ENCODE assay signal across 10 mouse cellular contexts in the genomic region with DNA sequence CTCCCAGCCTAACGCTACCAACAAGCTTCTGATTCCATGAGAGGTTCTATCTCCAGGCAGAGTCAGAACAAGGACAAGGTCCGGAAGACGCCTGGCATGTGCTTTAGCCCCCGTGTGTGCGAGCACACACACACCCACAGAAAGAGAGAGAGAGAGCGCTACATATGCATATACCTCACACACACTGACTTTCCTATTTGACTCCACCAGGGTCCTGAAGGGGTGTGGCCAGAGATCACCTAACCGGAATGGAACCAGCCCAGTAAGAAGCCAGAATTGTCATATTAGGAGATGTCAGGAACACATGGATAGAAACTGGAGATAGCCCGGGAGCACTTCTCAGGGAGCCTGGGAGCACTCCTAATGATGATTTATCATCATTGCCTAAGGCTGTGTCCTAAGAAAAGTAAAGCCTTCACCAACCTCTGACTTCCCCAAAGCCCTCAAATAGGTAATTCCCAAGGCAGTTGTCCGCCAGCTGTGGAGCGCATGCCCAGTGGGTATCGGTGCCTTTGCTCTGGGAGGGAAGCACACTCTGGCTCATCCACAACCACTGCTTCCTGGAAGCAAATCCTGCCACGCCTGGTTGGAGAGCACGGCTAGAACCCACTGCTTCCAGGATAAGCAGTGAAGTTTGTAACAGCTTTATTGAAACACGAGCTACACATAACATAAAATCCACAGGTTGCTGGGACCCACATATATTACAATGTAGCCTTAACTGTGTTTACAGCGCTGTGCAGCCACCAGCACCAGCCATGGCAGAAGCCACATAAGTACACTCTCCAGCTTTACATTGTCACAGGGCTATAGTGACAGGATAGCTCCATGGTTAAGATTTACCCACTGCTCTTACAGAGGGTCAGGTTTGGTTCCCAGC. TPM values are rescaled to one million over a fixed set of nuclear protein-coding genes. Genes with fewer than 3 reads are reported as not detected.
DNase-seq lines count a peak whose midpoint lies in the region; ATAC-seq and TF ChIP-seq lines count a peak whose summit lies in the region.
"Had no signal": no experiment of that assay in that cellular context is flagged by ENCODE, and none has a peak within 500 bp of the region (broad histone marks: within the 10 kb centered on the region; RNA-seq: fewer than 3 reads in every experiment).

No protein-coding gene starts in this region.

- no peak overlapping the region for H3K27ac ChIP-seq in hindbrain, embryonic 11.5 days (ENCODE audit: low read depth, low read length)
- no peak overlapping the region for H3K27ac ChIP-seq in hindbrain, postnatal 0 days
- H3K27ac ChIP-seq: neural tube, embryonic 13.5 days; stomach, embryonic 15.5 days had no signal

- no peaks in the 10 kb centered on the region for H3K9me3 ChIP-seq in hindbrain, embryonic 11.5 days (ENCODE audit: control insufficient read depth, low read length)
- H3K9me3 ChIP-seq in hindbrain, postnatal 0 days (ENCODE audit: low read length), result no peaks in the 10 kb centered on the region
- H3K9me3 ChIP-seq: neural tube, embryonic 13.5 days; stomach, embryonic 15.5 days had no signal

- H3K4me2 ChIP-seq in hindbrain, embryonic 11.5 days (replicated peaks; ENCODE audit: low read depth, low read length), result 0 out of 2 replicates have a peak overlapping the region, but pooled peaks have one; percentile 1
- no peak overlapping the region for H3K4me2 ChIP-seq in hindbrain, postnatal 0 days (ENCODE audit: low read depth, low read length)
- H3K4me2 ChIP-seq: neural tube, embryonic 13.5 days had no signal

- WGBS in hindbrain, embryonic 11.5 days, result 60% methylated on average over 15 of the region's 15 CpGs
- WGBS in hindbrain, postnatal 0 days, result 53% methylated on average over 15 of the region's 15 CpGs

- 0 out of 2 replicates have a peak, but pooled peaks cover under 1% of the 10 kb centered on the region for H3K27me3 ChIP-seq in hindbrain, embryonic 11.5 days (ENCODE audit: control insufficient read depth, insufficient read depth, low read length)
- H3K27me3 ChIP-seq in hindbrain, postnatal 0 days (ENCODE audit: insufficient read depth, low read length), result no peaks in the 10 kb centered on the region
- H3K27me3 ChIP-seq: stomach, embryonic 15.5 days had no signal

- ATAC-seq in cerebellum, adult (ENCODE audit: insufficient number of reproducible peaks, low FRiP score, low TSS enrichment), result no peak
- ATAC-seq in hindbrain, embryonic 11.5 days (ENCODE audit: low FRiP score), result no peak
- ATAC-seq in hindbrain, postnatal 0 days, result no peak

- peak; percentile 51 for DNase-seq in cerebellum, adult 9-10 months
- DNase-seq in hindbrain, embryonic 11.5 days (ENCODE audit: low spot score), result peak; percentile 11
- DNase-seq in hindbrain, postnatal 0 days (ENCODE audit: low spot score), result no peak
- peak; percentile 23 to 25 for DNase-seq in right cerebral cortex, postnatal 10 days (ENCODE audit: low spot score in 2 of 2)
- no peak for DNase-seq in right cerebral cortex, postnatal 4 days
- peak; percentile 44 for DNase-seq in naive thymus-derived CD4-positive, alpha-beta T cell, adult 2 months (ENCODE audit: low read depth)
- no peak for DNase-seq in layer of hippocampus, postnatal 25 days (ENCODE audit: extremely low spot score in 1 of 2, low spot score in 1 of 2)

- H3K36me3 ChIP-seq in hindbrain, embryonic 11.5 days (ENCODE audit: control insufficient read depth, insufficient read depth, low read length), result no peaks in the 10 kb centered on the region
- no peaks in the 10 kb centered on the region for H3K36me3 ChIP-seq in hindbrain, postnatal 0 days (ENCODE audit: insufficient read depth, low read length)
- H3K36me3 ChIP-seq: neural tube, embryonic 13.5 days; stomach, embryonic 15.5 days had no signal

- TF ChIP-seq CTCF in hindbrain, postnatal 0 days (IDR thresholded peaks at IDR 0.05; ENCODE audit: low read depth), result no peak

- peaks cover 22% of the 10 kb centered on the region for H3K4me1 ChIP-seq in hindbrain, embryonic 11.5 days (replicated peaks; ENCODE audit: control insufficient read depth, insufficient read depth, low read length)
- H3K4me1 ChIP-seq in hindbrain, postnatal 0 days (ENCODE audit: insufficient read depth, low read length), result peaks cover 28% of the 10 kb centered on the region

- no peak overlapping the region for H3K9ac ChIP-seq in hindbrain, embryonic 11.5 days (ENCODE audit: low read depth, low read length)
- no peak overlapping the region for H3K9ac ChIP-seq in hindbrain, postnatal 0 days (replicated peaks; ENCODE audit: low read length)
- H3K9ac ChIP-seq: neural tube, embryonic 13.5 days; stomach, embryonic 15.5 days had no signal

- no peak overlapping the region for H3K4me3 ChIP-seq in hindbrain, embryonic 11.5 days (ENCODE audit: low read depth, low read length)
- H3K4me3 ChIP-seq in hindbrain, postnatal 0 days (ENCODE audit: low read length), result no peak overlapping the region
- H3K4me3 ChIP-seq: neural tube, embryonic 13.5 days; stomach, embryonic 15.5 days had no signal

RNA-seq across cellular contexts. Expression of a gene that starts 39.7 kb away (rescaled TPM):
- 3,592 and 3,665 TPM in 2 replicates for polyA plus RNA-seq in hindbrain, embryonic 11.5 days (2014; fragmentation: Nextera tagmentation; extraction: Ambion mirVana)
- 2,410 and 2,568 TPM in 2 replicates for total RNA-seq in hindbrain, postnatal 0 days (2014; rRNA removed)
- 3,348 and 3,639 TPM in 2 replicates for polyA plus RNA-seq in hindbrain, postnatal 0 days (2015; fragmentation: Nextera tagmentation; extraction: Ambion mirVana)
- 1,000 to 10,000 TPM; 1,451 to 1,562 TPM for total RNA-seq in layer of hippocampus, postnatal 25 days (2021)

RNA-seq across cellular contexts. Expression of a gene that starts 52.7 kb away (rescaled TPM):
- 1.1 and 1.5 TPM in 2 replicates for polyA plus RNA-seq in hindbrain, embryonic 11.5 days (2014; fragmentation: Nextera tagmentation; extraction: Ambion mirVana)
- total RNA-seq in hindbrain, postnatal 0 days (2014; rRNA removed), result 3.0 and 9.0 TPM in 2 replicates
- polyA plus RNA-seq in hindbrain, postnatal 0 days (2015; fragmentation: Nextera tagmentation; extraction: Ambion mirVana), result 1.5 and 1.9 TPM in 2 replicates
- under 1 TPM in 1 of 2 experiments, not detected in 1; 0.89 TPM for total RNA-seq in layer of hippocampus, postnatal 25 days (2021)

Comparison
In these comparisons a context has a peak if more than half of its experiments do, and no peak if none do; other contexts are left out.
1. DNase-seq: peak in cerebellum, adult 9-10 months (single experiment), hindbrain, embryonic 11.5 days (single experiment), right cerebral cortex, postnatal 10 days (2 of 2) and naive thymus-derived CD4-positive, alpha-beta T cell, adult 2 months (single experiment); none in hindbrain, postnatal 0 days (single experiment), right cerebral cortex, postnatal 4 days (single experiment) and layer of hippocampus, postnatal 25 days (0 of 2).